Mouse (Mus musculus): ENCODE measurements around the gene Olfr1178. TPM values are rescaled to one million over a fixed set of nuclear protein-coding genes. Genes with fewer than 3 reads are reported as not detected.

Gene Olfr1178
- not detected in 2 replicates for polyA plus RNA-seq (2015; fragmentation: Nextera tagmentation; extraction: Ambion mirVana)

- 81% methylated on average over 1 of the region's 1 CpGs for WGBS
- H3K9ac ChIP-seq: no peak within 1 kb of the TSS
Observed at GRCm38 (mm10) chr2:88386762-88387161, at the start of gene Olfr1178. Gene Olfr1178 (plus strand): TSS chr2:88387062.

GRCm38 (mm10) chr2:88346392-88346791 is 40.5 kb upstream of the Olfr1178 start, which contains the start of gene Olfr1177-ps:
Gene Olfr1177-ps (minus strand): TSS chr2:88346492.
- Histone ChIP-seq H3K4me2 (no peak within 1 kb of the TSS), H3K27ac (replicated peaks) (no peak within 1 kb of the TSS), H3K9ac (no peak within 1 kb of the TSS), H3K9me3 (no peaks in the 10 kb centered on the region), H3K4me3 (no peak within 1 kb of the TSS), H3K27me3 (no peaks in the 10 kb centered on the region), H3K4me1 (replicated peaks) (no peaks in the 10 kb centered on the region), H3K36me3 (no peaks in the 10 kb centered on the region)
- WGBS: 73% methylated on average over 1 of the region's 1 CpGs
- ATAC-seq (ENCODE audit: low read depth): no peak

More at GRCm38 (mm10) chr2:88386762-88387161, at the start of gene Olfr1178:
- Histone ChIP-seq H3K9me3 (no peaks in the 10 kb centered on the region), H3K4me2 (no peak within 1 kb of the TSS), H3K4me3 (no peak within 1 kb of the TSS), H3K27me3 (no peaks in the 10 kb centered on the region), H3K27ac (replicated peaks) (no peak within 1 kb of the TSS), H3K4me1 (replicated peaks) (no peaks in the 10 kb centered on the region), H3K36me3 (no peaks in the 10 kb centered on the region)
- ATAC-seq (ENCODE audit: low read depth): no peak

GRCm38 (mm10) chr2:88356304-88356703 is 30.6 kb upstream of the Olfr1178 start:
- no peak overlapping the region for H3K4me3 ChIP-seq
- H3K9ac ChIP-seq: no peak overlapping the region
- no peaks in the 10 kb centered on the region for H3K36me3 ChIP-seq
- H3K27me3 ChIP-seq: no peaks in the 10 kb centered on the region
- H3K4me2 ChIP-seq: no peak overlapping the region
- H3K4me1 ChIP-seq (replicated peaks): no peaks in the 10 kb centered on the region
- 6% methylated on average over 2 of the region's 2 CpGs for WGBS
- H3K9me3 ChIP-seq: no peaks in the 10 kb centered on the region
- no peak for ATAC-seq (ENCODE audit: low read depth)
- no peak overlapping the region for H3K27ac ChIP-seq (replicated peaks)

GRCm38 (mm10) chr2:88406353-88406752 is 19.5 kb downstream of the Olfr1178 start, which contains the start of gene Olfr1179:
Gene Olfr1179 (minus strand): TSS chr2:88406453.
- Histone ChIP-seq H3K36me3 (no peaks in the 10 kb centered on the region), H3K27ac (replicated peaks) (no peak within 1 kb of the TSS), H3K4me3 (no peak within 1 kb of the TSS), H3K4me1 (replicated peaks) (no peaks in the 10 kb centered on the region), H3K4me2 (no peak within 1 kb of the TSS), H3K9ac (no peak within 1 kb of the TSS), H3K9me3 (no peaks in the 10 kb centered on the region), H3K27me3 (no peaks in the 10 kb centered on the region)
- 85% methylated on average over 3 of the region's 3 CpGs for whole genome bisulfite sequencing
- no peak for ATAC-seq (ENCODE audit: low read depth)

- WGBS: 71% methylated on average over 2 of the region's 2 CpGs
- H3K4me1 ChIP-seq (replicated peaks): no peaks in the 10 kb centered on the region
Observed at GRCm38 (mm10) chr2:88419051-88419450, 32.2 kb downstream of the Olfr1178 start, which contains the start of gene Olfr1180. Gene Olfr1180 (minus strand): TSS chr2:88419151.

GRCm38 (mm10) chr2:88426071-88426470 is 39.2 kb downstream of the Olfr1178 start, which contains the start of gene Olfr1181:
Gene Olfr1181 (minus strand): TSS chr2:88426171.
- Histone ChIP-seq H3K4me2 (no peak within 1 kb of the TSS), H3K27ac (replicated peaks) (no peak within 1 kb of the TSS), H3K4me1 (replicated peaks) (no peaks in the 10 kb centered on the region), H3K9me3 (no peaks in the 10 kb centered on the region), H3K27me3 (no peaks in the 10 kb centered on the region), H3K4me3 (no peak within 1 kb of the TSS), H3K9ac (no peak within 1 kb of the TSS), H3K36me3 (no peaks in the 10 kb centered on the region)
- WGBS: 92% methylated on average over 1 of the region's 1 CpGs
- ATAC-seq (ENCODE audit: low read depth): no peak

More at GRCm38 (mm10) chr2:88419051-88419450, 32.2 kb downstream of the Olfr1178 start, which contains the start of gene Olfr1180:
- no peak for ATAC-seq (ENCODE audit: low read depth)
- H3K27me3 ChIP-seq: no peaks in the 10 kb centered on the region
- no peak within 1 kb of the TSS for H3K9ac ChIP-seq
- H3K9me3 ChIP-seq: no peaks in the 10 kb centered on the region
- no peak within 1 kb of the TSS for H3K4me3 ChIP-seq
- H3K36me3 ChIP-seq: no peaks in the 10 kb centered on the region
- H3K4me2 ChIP-seq: no peak within 1 kb of the TSS
- no peak within 1 kb of the TSS for H3K27ac ChIP-seq (replicated peaks)

- no peak within 1 kb of the TSS for H3K27ac ChIP-seq (replicated peaks)
- no peaks in the 10 kb centered on the region for H3K27me3 ChIP-seq
- no peak within 1 kb of the TSS for H3K4me3 ChIP-seq
- WGBS: 88% methylated on average over 1 of the region's 1 CpGs
- no peak for ATAC-seq (ENCODE audit: low read depth)
- no peak within 1 kb of the TSS for H3K9ac ChIP-seq
- no peaks in the 10 kb centered on the region for H3K4me1 ChIP-seq (replicated peaks)
- H3K4me2 ChIP-seq: no peak within 1 kb of the TSS
- no peaks in the 10 kb centered on the region for H3K9me3 ChIP-seq
- H3K36me3 ChIP-seq: no peaks in the 10 kb centered on the region
Observed at GRCm38 (mm10) chr2:88449031-88449430, 62.2 kb downstream of the Olfr1178 start, which contains the start of gene Gm13757. Gene Gm13757 (minus strand): TSS chr2:88449131.

Other genes starting within 250 kb of the Olfr1178 start
- gene Olfr1167, start 231.9 kb upstream of the Olfr1178 start, polyA plus RNA-seq (2015; fragmentation: Nextera tagmentation; extraction: Ambion mirVana): not detected in 2 replicates
- gene Olfr1168, start 205.2 kb upstream of the Olfr1178 start, polyA plus RNA-seq (2015; fragmentation: Nextera tagmentation; extraction: Ambion mirVana): not detected in 2 replicates
- gene Olfr1170, start 158.7 kb upstream of the Olfr1178 start, polyA plus RNA-seq (2015; fragmentation: Nextera tagmentation; extraction: Ambion mirVana): not detected in 2 replicates
- not detected in 2 replicates for gene Olfr1173, start 107.2 kb upstream of the Olfr1178 start, polyA plus RNA-seq (2015; fragmentation: Nextera tagmentation; extraction: Ambion mirVana)
- gene Olfr1174-ps, start 71.9 kb upstream of the Olfr1178 start, polyA plus RNA-seq (2015; fragmentation: Nextera tagmentation; extraction: Ambion mirVana): not detected in 2 replicates
- not detected in 2 replicates for gene Olfr1175-ps, start 59.8 kb upstream of the Olfr1178 start, polyA plus RNA-seq (2015; fragmentation: Nextera tagmentation; extraction: Ambion mirVana)
- gene Olfr1176, start 50.3 kb upstream of the Olfr1178 start, polyA plus RNA-seq (2015; fragmentation: Nextera tagmentation; extraction: Ambion mirVana): not detected in 2 replicates
- not detected in 2 replicates for gene Olfr1177-ps, start 40.6 kb upstream of the Olfr1178 start, polyA plus RNA-seq (2015; fragmentation: Nextera tagmentation; extraction: Ambion mirVana)
- not detected in 2 replicates for gene Olfr1179, start 19.4 kb downstream of the Olfr1178 start, polyA plus RNA-seq (2015; fragmentation: Nextera tagmentation; extraction: Ambion mirVana)
- not detected in 2 replicates for gene Olfr1180, start 32.1 kb downstream of the Olfr1178 start, polyA plus RNA-seq (2015; fragmentation: Nextera tagmentation; extraction: Ambion mirVana)
- gene Olfr1181, start 39.1 kb downstream of the Olfr1178 start, polyA plus RNA-seq (2015; fragmentation: Nextera tagmentation; extraction: Ambion mirVana): not detected in 2 replicates
- gene Gm13757, start 62.1 kb downstream of the Olfr1178 start, polyA plus RNA-seq (2015; fragmentation: Nextera tagmentation; extraction: Ambion mirVana): not detected in 2 replicates
- gene Olfr1183, start 67.8 kb downstream of the Olfr1178 start, polyA plus RNA-seq (2015; fragmentation: Nextera tagmentation; extraction: Ambion mirVana): not detected in 2 replicates
- not detected in 2 replicates for gene Olfr1184, start 96.5 kb downstream of the Olfr1178 start, polyA plus RNA-seq (2015; fragmentation: Nextera tagmentation; extraction: Ambion mirVana)
- gene Olfr1185-ps1, start 106.3 kb downstream of the Olfr1178 start, polyA plus RNA-seq (2015; fragmentation: Nextera tagmentation; extraction: Ambion mirVana): not detected in 2 replicates
- gene Olfr1186, start 131.5 kb downstream of the Olfr1178 start, polyA plus RNA-seq (2015; fragmentation: Nextera tagmentation; extraction: Ambion mirVana): not detected in 2 replicates
- gene Olfr1188, start 169.9 kb downstream of the Olfr1178 start, polyA plus RNA-seq (2015; fragmentation: Nextera tagmentation; extraction: Ambion mirVana): not detected in 2 replicates
- gene Olfr1189, start 199.4 kb downstream of the Olfr1178 start, polyA plus RNA-seq (2015; fragmentation: Nextera tagmentation; extraction: Ambion mirVana): not detected in 2 replicates

All from neural tube, embryonic 13.5 days (tissue).